Mouse (Mus musculus) erythroid progenitor cell, adult 5-6 weeks (primary cell): Measurements from ENCODE around the gene Gm20388. TPM values are rescaled to one million over a fixed set of nuclear protein-coding genes. Genes with fewer than 3 reads are reported as not detected.

Experiments used
- ATAC-seq: replicated peaks from 2 replicates; pipeline ENCODE4 v1.8.0; 2016; ENCODE audit warnings: moderate number of reproducible peaks, mild to moderate bottlenecking, moderate TSS enrichment, inconsistent platforms; ENCODE audit not compliant: poor library complexity, low FRiP score, severe bottlenecking
- total RNA-seq, 2 experiments: library from RNA; stranded (forward) in 1 of 2; stranded (reverse) in 1 of 2; fragments of 150-400 nt in 1 of 2; fragments of 186-747, 209-891 nt in 1 of 2; gene quantifications; 2 replicates each; pipeline versions ENCODE4 v1.2.3 to v1.2.4; 2015 to 2017; ENCODE audit warnings: low replicate concordance in 2 of 2

Gm20388 gene
- total RNA-seq, 2 experiments from 2014 or later = 4.2 TPM; not detected in 1

- no peak for ATAC-seq
These were observed 4397.1 kb downstream of the Gm20388 start for GRCm38 (mm10) chr8:124307700-124308099.

- no peak for ATAC-seq
These were observed 4399.9 kb downstream of the Gm20388 start for GRCm38 (mm10) chr8:124310509-124310908.

DNA sequence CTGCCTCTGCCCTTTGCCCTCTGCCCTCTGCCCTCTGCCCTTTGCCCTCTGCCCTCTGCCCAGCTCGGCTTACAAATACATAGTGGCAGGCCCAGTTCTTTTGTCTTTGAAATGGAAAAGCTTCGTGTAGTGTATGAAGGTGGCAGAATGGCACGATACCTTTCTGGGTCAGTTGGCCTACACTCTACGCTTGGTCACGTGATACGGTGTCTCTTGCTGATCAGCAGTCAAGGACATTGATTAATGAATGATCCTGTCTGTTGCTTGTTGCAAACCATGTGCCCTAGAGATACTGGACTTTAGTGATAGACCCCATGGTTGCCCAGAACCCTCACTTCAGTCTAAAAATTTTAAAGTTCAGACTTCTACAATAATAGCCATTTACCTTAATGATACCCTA, 4400.5 kb downstream of the Gm20388 start:
- no peak for ATAC-seq

DNA sequence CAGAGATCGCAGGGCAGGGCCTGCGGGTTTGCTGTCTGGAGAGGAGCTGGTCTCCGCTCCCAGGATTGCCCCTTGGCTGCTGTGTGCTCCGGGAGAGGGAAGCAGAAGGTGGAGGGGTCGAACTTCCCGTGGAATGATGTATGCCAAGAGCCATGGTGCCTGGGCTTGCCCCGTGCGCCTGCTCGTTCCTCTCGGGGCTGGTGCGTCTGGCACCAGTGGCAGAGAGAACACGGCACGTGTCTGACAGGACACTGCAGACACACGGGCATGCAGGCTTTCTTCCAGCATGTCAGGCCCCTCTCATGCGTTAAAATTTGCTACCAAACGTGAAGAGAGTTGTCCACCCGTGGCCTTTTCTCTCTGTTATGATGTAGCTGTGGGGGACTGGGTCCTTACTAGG, 4401.1 kb downstream of the Gm20388 start:
- no peak for ATAC-seq

- ATAC-seq = no peak
These were observed 4401.6 kb downstream of the Gm20388 start for GRCm38 (mm10) chr8:124312228-124312627.

DNA sequence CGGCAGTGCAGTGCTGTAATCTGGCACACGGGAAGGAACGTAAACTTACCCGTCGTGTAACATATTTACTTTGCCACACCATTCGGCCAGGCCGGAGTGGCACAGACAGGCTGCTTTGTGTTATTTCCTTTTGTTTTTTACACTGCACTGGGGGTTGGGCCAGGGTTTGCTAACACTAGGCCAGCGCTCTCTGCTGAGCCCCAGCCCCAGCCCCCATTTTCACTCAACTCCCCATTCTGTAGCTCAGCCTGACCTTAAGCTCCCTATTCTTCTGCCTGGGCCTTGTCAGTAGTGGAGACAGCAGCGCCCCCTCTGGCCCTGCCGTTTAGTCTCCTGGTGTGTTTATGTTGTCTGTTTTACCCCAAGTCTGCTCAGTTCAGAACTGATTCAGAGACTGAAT, 4404.2 kb downstream of the Gm20388 start:
- no peak for ATAC-seq

GRCm38 (mm10) chr8:124316466-124317136, 4406.0 kb downstream of the Gm20388 start:
- ATAC-seq = no peak

- no peak for ATAC-seq
These were observed 4406.6 kb downstream of the Gm20388 start for GRCm38 (mm10) chr8:124317191-124317682.

GRCm38 (mm10) chr8:124317821-124318220, 4407.2 kb downstream of the Gm20388 start:
- no peak for ATAC-seq

DNA sequence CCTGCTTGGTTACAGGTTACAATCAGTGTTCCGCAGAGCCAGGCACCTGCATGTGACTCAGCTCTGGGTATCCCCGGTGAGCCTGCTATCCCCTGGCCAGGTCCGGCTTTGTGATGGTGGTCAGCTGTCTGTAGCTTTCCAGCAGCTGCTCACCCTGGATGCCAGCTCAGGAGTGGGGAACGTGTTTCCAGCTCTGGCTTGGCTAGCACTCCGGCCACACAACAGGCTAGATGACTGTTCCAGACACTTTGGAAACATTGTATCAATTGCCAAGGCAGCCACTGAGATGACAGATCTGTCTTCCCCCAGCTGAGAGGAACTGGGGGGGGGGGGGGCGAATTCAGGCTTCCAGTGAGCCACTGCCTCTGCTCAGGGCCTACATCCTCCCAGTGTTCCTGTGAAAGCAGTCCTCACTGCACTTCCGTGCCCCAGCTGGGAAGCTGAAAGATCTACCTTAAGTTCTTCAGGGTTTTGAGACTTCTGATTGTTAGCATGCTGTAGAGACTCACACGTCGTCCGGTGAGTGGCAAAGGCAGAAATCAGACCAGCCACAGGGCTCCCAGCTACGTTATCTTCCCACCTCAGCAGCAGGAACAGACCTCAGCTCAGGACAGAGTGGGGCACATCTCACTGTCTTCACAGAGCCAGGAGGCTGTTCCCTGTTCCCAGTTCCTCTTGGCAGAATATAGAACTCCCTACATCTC, 4408.1 kb downstream of the Gm20388 start:
- ATAC-seq = no peak

- ATAC-seq = no peak
These were observed 4408.6 kb downstream of the Gm20388 start for GRCm38 (mm10) chr8:124319316-124319652.

GRCm38 (mm10) chr8:124321227-124321840, 4410.7 kb downstream of the Gm20388 start:
- ATAC-seq = no peak

DNA sequence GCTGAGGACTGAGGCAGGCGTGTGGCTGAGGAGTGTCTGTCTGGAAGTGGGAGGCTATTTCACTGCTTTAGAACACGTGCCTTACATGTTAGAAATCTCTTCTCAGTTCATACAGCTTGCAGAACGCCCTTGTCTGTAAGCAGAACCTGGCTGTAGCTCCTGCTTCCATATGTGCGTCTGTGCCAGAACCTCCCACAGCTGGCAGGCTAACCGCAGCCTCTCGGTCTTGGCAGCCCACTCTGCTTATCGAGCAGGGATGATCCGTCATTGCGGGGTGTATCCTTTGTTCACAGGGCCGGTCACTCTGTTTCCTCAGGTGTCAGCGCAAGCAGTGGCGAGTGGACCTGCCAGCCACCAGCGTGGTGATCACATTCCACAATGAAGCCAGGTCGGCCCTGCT, 4412.7 kb downstream of the Gm20388 start:
- no peak for ATAC-seq

GRCm38 (mm10) chr8:124328259-124328658, 4417.6 kb downstream of the Gm20388 start:
- no peak for ATAC-seq

DNA sequence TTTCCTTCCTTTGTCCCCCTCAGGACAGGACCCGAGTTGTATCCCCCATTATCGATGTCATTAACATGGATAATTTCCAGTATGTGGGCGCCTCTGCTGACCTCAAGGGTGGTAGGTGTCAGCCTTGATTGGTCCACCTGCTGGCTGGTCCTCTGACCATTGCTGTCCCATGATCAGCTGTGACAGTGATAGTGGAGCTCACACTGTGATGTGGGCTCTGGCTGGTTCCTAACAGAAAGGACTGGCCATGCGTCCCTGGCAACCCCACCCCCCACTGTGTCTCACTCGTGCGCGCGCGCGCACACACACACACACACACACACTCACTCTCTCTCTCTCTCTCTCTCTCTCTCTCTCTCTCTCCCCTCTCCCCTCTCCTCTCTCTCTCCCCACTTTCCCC, 4419.0 kb downstream of the Gm20388 start:
- no peak for ATAC-seq

- ATAC-seq = no peak
These were observed 4419.8 kb downstream of the Gm20388 start for GRCm38 (mm10) chr8:124330433-124330832.

DNA sequence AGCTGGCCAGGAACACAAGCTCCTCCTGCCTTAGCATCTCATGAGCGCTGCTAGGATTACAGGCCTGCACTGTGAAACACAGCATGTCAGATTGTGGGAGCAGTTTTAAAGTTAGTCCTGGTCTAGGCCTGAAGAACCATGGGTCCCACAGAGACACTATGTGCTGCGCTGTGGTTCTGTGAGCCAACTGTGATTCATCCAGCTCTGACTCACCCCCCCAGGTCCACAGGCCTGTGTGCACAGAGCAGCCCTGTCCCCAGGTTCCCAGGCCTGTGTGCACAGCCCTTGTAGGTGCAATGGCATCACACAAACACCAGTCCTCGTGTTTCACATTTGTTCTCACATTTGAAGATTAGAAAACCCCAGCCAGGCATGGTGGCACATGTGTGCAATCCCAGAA, 4420.5 kb downstream of the Gm20388 start:
- ATAC-seq = no peak

- ATAC-seq = no peak
These were observed 4421.1 kb downstream of the Gm20388 start for GRCm38 (mm10) chr8:124331706-124332105.

DNA sequence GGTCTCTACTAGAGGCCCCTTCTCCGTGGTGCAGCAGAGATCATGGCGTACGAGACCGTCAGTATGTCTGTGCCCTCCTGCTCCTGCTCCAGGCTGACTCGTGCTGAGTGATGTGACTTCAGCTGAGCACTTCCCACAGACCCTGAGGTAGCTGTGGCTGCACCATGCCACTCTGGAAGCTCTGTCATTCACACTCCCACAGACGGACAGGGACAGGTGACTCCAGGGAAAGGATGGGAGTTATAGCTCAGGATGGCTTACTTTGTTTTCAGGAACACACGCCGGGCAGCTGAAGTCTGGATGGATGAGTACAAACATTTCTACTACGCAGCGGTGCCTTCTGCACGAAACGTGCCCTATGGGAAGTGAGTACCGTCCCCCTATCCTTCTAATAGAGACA, 4425.7 kb downstream of the Gm20388 start:
- ATAC-seq = no peak

DNA sequence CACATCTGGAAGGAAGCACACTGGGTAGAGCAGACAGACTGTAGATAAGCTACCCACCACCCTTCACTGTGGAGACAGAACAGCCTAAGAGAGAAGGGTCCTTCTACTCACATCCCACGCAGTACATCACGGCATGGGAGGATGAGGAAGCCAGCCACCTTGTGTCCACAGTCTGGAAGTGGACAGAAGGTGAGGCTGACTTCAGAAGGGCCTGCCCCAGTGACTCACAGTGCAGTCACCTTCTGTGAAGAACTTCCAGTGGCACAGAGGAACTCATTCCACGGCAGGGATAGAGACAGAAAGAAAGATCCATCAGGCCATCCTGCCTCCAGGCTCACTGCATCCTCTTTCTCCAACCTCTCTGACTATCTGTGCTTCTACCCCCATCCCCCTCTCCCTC, 4429.1 kb downstream of the Gm20388 start:
- ATAC-seq = no peak
